Mouse (Mus musculus) right cerebral cortex, postnatal 4 days (tissue): ENCODE measurements at regions not wholly inside any gene's neighbourhood (a gene's known extent, or its start where the extent isn't known, plus 50 kb on each side); places are given as distances from the start of the nearest gene placed in this dataset.

Experiments
- DNase-seq: peaks from one replicate; pipeline ENCODE4 v3.0.0-alpha.2; 2022

DNA sequence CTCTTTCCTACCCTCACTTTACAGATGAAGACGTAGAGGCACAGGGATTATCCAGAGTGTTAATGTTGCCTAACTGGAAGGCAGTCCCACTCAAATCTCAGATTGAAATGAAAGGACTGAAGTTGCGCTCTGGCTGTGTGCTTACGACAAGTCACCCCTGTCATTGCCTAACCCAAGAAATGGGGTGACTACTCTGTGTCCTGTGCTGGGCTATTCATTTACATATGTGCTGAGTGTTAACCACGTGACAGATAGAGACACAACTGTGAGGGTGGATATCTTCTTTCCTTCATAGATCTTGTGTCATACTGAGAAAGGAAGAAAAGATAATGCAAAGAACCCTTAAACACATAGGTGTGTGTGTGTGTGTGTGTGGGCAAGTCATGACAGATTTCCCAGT lies 120.7 kb upstream of the Zc3h12c start:
- no peak for DNase-seq

DNA sequence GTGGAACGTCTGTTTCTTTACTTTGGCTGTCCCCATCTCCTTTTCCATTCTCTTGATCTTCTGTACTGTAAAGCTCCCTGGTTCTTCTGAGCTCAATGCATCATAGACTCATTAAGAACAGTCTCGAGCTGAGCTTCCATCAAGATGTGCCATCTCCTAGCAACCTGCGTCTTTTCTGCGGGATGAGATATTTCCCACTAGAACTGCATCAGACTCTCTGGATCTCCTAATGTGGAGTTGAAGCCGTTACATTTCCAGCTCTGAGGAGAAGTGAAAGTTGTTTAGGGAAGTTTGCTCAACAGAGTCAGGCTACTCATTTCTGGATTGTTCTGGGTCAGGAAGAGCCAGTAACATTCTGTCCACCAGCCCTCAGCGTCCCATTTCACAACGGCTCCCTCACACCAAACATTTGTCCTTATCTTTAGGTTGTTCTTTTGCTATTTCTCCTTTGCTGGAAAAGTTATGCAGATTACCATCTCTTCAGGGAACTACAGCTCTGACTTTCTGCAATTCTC lies 119.4 kb upstream of the Zc3h12c start:
- no peak for DNase-seq

DNA sequence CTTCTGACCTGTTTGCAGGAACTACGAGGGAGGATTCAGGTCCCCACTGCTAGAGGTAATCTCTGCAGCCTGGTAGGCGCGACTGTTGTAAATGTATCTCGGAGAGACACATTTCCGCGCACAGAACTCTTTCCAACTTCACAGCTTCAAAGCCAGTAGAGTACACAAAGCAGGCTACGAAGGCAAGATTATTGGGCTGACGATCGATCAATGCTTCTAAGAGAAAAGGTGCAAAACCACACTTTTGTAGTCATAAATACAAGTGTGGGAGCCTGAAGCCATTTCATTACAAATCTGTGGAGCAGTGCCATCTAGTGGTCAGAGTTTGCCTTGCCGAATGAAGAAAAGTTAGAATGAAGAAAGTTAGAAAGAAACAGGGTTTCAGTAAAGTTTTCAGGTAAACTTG lies 118.9 kb upstream of the Zc3h12c start:
- DNase-seq: peak; percentile 81

DNA sequence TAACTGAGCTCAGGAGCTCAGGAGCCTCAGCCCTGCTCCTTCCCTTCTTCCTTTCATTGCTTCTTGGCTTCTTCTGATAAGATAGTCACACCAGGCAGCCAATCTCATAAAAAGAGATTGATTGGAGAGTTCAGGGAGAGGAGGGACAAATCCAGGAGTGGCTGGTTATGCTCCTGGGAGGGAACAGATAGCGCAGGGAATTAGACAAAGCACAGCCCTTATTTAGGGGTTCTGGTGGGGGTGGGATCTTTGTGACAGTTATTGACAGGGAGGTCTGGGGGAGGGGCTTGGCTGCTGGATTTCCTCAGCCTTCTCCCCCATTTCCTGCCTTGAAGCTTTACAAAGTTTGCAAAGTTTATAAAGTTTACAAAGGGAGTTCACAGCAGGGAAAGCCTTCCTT lies 117.7 kb upstream of the Zc3h12c start:
- no peak for DNase-seq

DNA sequence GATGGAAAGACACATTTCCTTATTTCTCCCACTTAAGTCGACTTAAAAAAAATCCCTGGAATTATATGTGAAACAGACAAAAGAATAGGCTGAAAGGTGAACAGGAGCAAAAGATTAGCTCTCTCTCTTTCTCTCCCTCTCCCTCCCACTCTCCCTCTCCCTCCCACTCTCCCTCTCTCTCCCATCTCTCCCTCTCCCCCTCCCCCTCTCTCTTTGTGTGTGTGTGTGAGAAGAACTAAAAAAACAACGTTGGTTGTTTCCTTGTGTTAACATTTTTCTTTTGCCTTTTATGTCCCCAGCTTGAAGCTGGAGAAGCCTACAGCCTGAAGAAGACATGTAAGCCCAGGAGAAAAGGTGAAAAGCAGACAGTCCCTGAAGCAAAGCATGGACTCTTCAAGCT lies 115.2 kb upstream of the Zc3h12c start:
- no peak for DNase-seq

DNA sequence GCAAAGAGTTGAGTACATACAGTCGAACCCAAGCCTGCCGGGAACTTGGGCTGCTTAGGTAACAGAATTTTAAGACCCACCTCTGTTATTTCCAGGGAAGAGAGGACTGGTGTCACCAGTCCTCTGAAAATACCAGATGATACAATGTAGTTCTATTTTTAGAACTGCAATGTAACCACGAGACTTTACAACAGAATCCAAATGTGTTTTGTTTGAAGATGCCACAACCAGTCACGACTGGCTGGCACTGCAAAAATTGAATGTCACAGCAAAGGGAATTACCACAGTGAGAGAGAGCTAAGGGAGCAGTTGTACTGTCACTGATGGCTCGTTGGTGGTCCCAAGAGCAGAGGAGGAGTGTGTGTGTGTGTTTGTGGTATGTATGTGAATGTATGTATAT lies 112.6 kb upstream of the Zc3h12c start:
- no peak for DNase-seq

DNA sequence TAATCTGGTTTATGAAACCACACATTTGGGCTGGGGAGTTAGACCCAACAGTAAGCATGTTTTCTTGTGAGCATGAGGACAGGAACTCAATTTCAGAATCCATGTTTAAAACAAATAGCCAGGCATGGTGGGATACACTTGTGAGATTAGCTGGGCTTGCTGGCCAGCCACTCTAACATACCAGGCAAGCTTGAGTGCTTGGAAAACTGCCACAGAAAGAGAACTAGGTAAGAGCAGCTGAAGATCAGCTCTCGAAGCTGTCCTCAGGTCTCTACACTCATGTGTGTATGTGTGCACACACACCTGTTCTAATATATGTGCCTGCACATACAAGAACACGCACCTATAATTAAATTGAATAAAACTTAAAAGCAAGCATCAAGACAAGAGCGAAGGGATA lies 112.2 kb upstream of the Zc3h12c start:
- no peak for DNase-seq

DNA sequence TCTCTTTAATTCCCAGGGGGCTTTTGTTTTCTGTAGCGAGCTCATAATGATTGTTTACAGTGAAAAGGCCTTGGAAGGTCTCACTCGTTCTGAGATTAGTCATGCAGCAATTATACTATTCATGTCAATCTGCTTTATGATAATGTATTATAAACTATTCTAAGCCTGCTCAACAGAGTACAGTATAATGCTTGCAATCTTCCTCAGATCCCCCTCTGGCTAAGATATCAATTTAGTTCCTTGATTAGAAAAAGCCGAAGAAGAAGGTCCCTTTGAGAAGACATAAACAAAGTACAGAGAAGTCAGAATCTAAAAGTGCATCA lies 110.3 kb upstream of the Zc3h12c start:
- DNase-seq: no peak

DNA sequence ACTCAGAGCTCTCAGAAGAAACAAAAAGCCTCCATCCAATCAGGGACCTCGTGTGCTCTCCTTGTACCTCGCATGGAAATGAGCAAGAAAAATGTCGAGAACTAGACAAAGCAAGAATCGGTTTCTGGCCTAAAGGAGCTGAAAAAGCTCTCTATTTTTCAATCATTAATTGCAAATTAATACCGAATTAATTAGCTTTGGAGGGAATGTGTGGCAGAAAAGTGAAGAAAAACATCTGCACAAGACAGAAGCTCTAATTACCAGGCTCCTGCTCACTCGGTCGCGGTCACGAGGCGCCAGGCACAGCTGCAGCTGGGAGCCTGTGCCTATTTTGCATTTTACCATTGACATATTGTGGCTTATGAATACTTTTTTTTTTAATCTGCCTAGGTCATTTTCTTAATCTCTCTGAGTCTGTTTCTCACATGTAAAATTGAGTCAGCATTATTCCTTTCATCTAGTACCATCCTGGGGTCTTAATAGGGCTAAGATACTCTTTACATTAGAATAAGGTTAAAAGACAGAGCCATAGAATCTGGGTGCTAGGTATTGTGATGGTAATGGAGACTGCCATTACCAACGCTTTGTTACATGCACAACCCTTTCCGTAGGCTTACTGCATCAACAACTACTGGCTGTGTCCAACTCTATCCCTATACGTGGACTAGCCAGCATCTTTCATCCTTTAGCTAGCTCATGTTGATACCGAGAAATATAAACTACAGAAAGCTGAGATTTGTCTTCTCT lies 109.8 kb upstream of the Zc3h12c start:
- DNase-seq: peak; percentile 10

DNA sequence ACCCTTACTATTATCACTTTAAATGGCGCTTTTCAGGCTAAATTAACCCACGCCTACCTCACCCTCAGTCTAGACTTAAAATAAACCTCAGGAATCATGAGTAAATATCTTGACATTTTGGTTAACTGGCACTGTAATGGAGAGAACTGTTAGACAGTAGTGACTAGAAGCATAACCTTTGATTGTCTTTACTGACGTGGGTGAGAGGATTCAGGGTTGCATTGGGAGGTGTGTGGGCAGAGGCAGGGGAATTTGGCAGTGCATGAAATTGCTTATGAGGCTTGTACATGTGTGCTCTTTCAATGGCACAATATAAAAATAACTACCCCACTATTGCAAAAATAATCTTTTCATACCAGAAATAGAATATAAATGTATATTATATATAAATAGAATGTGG lies 105.6 kb upstream of the Zc3h12c start:
- DNase-seq: no peak

DNA sequence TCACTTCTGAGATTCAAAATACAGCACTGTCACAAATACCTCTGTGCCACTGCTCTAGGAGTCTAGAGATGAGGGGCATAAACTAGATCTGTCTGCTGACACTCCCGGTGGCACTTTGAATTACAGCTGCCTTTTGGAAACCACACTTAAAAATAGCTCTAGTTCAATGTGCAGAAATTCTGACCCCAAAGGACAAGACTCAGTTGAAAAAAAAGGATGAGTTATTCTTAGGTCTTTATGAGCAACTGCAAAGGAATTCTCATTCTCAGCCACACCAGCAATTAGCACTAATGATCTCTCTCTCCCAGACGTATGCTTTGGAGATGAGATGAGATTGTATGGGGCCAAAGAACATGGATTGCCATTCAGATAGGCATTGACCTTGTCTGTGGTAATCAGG lies 104.3 kb upstream of the Zc3h12c start:
- DNase-seq: no peak

DNA sequence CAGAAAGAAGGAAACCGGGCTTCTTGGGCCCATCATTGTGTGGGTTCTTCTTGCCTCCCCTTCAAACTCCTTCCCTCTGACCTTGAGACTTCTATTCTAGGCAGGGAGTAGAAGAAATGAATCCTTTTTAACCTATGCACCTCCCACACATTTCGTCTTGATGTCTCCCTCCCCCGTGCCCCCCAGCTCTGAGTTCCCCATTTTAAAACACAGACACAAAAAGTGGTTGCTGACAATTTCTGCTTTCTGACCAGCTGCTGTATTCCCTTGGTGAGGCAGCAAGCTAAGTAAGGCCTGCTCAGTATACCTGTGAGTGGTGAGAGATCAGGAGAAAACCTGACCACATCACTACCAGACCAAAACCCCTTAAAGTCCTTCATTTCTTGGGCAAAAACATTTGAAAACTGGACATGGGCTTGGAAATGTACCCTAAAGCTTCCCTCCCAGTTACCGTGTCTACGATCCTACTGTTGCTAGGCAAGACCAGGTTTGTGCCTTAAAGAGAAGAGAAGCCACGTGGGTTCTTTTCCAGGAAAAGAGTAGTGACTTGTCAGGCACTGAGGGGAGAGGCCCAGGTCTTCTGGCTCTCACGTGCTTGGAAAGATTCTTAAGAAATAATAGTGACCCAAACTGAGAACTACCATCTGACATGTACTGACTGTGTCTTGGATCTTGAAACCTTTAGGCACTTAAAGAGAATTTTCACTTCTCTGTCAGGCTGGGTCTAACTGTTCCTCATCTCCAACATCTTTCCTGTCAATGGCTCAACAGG lies 103.2 kb upstream of the Zc3h12c start:
- DNase-seq: no peak

DNA sequence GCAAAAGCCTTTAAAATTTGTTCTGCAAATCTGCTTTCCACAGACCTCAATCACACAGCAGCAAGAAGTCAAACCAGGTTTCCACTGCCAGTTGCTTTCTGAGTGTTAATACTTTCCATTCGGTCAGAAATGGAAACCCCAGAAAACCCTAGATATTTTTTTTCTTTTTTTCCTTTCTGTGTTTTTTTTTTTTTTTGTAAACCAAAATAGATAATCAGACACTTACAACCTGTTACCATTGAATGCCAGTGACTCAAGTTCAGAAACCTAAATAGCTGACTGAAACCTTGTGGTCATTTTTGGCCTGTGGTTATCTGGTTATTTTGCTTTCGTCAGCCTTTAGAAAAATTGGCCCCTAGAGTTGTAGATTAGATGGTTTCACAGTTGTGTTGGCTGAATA lies 93.2 kb upstream of the Zc3h12c start:
- DNase-seq: no peak

DNA sequence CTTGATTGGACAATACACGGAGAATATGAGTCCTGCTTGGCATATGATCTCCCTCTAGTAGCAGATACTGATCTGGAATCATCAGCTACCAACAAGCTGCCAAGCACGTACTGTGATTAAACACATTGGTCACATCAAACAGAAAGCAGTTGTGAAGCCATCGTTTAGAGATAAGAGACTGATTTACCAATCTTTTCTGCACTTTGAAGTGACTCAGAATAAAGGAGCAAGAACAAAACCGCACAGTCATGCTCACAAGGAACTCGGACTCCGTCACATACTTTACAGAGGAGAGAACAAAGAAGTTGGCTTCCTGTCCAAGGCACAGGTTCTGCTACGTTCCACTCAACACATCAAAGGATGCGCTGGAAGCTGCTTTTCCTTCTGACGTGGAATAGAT lies 91.1 kb upstream of the Zc3h12c start:
- no peak for DNase-seq

DNA sequence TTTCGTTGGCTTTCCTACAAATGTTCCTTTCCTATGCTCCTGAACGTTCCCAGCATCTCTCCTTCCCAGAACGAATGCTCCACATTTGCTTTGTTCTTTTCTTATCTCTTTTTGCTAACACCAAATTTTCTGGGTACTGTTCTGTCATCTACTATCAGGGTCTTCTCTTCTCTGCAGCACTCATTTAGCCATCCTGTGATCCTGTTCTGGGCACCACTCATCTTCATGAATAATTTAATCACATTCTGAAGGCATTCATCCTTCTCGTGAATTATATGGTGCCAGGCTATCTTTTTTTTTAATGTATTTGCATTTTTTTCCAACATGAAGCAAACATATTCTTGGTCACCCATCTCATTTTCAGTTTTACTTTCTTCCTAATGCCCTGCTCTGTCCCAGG lies 87.3 kb upstream of the Zc3h12c start:
- DNase-seq: no peak

DNA sequence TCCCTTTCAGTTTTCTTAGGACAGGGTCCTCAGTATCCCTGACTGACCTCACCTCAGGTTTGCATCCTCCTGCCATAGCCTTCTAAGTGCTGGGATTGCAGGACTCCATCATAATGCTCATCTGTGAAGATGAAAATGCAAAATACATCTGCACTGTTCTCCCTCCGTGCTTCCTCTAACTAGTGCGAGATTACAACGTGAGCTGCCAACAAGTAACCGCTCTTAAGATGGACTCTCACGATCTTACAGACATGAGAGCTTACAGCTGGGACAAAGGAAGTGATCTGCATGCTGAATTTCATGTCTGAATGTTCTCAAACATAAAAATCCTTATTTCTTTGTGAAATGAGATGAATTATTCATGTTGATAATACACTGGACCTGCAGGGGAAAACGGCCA lies 86.1 kb upstream of the Zc3h12c start:
- no peak for DNase-seq

DNA sequence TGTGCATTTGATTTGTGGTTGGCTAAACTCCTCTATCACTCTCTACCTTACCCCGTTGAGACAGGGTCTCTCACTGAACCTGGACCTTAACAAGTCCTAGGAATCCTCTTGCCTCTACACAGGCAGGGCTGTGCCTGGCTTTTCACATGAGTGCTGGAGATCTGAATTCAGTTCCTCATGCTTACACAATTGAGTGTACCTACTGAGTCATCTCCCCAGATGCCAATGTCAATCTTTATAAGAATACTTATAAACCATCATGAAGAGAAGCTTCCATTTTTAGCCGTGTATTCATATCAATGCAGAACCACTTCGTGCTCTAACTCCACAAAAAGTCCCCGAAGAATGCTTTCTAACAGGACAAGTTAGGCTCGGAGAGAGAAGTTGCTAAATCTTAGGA lies 83.1 kb upstream of the Zc3h12c start:
- DNase-seq: no peak

DNA sequence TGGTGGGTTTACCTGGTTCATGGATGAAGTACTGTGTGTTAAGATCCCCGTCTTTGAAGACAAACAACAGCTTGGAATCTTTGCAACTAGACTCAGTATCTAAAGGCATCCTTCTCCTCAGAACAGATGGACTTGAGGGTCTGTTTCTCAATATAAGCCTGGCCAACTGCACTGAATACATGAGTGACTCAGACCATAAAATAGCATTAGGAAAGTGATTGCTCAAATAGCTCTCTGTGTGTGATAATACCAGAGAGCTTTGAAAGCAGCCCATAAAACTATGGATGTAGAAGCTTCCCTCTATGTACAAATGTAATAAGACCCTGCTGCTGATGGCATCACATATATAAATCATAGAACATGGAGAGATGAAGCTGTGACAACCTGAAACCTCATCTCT lies 78.3 kb upstream of the Zc3h12c start:
- no peak for DNase-seq

DNA sequence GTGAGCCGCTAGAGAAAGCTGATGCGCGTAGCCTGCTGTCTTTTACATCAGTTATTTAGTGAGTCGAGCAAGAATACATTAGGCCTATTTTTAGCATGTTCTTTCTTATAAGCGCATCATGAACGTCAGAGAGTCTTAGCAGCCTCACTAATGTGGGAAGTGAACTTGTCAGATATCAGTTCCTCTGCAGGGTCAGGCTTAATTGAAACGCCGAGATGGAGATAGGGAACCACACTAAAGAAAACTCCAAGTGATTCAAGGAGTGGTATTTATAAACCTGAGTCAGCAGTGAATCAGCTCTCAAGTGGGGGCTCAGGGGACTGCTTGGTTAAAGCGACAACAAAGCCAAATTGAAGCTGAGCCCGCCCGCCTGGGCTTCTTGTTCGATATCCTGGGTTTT lies 75.7 kb upstream of the Zc3h12c start:
- no peak for DNase-seq

DNA sequence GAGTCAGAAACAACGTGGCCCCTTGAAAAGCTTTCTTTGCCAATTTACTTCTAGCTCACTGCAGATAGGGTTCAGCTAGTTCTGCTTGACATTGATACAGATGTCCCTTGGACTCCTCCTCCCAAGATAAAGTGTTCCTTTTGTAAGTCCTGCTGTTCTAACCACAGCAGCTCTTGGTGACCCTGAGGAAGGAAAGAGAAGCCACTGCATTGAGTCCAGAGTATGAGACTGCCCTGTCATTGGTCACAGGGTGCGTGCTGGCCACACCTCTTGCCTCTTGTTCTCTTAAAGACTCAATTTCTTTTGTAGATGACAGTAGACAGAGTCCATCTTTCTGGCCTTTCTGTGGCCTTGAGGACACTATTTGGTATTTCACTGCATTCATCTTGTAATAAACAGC lies 74.7 kb upstream of the Zc3h12c start:
- DNase-seq: no peak

DNA sequence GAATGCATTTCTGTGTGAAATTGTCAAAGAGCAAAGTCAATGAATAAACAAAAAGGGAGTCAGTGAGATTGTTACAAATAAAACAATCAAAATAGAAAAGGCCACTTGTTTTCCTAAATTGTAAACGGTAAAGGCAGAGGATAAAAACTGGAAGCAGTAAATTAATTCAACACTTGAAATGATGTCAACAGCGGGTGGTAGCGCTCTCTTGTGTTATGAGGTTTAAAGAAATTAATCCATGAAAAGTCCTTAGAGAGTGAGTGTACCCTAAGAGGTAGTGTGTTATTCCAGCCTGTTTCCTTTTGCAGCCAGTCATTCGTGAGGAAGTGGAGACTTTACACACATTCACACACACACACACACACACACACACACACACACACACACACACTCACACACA lies 73.2 kb upstream of the Zc3h12c start:
- no peak for DNase-seq

DNA sequence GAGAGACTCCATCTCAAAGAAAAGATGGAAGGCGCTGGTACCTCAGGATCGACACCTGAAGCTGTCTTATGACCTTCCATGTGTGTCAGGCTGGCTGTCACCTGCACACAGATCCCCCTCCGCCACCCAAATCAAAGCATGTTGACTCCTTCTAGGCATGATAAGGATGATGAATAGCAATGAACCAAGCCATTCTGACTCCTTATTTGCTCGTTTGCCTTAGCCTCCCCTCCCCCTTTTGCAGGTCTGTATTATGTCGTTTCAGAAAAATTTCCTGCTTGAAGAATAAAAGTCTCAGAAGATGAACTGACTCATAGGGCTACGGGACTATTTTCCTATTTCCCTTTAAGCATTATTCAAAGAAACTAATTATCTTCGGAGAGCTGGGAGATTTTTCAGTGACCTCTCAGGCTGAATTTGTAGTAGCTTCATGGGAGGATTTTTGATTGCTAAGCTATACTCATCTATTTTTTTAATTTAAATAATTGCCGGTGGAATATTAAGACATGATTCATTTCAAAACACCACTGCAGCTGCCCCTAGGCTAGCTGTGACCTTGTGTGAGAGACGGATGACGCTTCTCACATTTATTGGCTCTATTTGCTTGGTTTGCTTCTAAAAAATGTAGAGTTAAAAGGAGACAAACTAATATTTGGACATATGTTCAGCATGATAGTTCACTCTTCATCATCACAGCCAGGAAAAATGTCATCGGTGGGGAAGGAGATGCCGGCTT lies 72.4 kb upstream of the Zc3h12c start:
- no peak for DNase-seq

DNA sequence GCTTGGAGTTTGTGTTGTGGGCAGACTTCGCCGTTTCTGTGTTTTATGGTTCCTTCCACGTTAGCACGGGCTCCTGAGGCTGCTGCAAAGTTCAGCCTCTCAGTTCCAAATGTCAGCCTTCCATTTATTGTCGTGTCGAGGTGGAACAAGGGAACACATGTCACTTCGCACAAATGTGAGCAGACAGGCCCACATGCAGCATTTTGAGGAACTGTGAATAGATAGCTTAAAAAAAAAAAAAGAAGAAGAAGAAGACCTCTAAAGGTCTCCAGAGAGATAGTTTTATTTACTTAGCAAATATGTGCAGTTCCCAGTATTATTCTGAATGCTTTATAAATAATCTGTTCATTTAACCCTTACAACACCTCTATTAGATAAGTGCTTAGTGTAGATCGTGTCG lies 66.4 kb upstream of the Zc3h12c start:
- no peak for DNase-seq

DNA sequence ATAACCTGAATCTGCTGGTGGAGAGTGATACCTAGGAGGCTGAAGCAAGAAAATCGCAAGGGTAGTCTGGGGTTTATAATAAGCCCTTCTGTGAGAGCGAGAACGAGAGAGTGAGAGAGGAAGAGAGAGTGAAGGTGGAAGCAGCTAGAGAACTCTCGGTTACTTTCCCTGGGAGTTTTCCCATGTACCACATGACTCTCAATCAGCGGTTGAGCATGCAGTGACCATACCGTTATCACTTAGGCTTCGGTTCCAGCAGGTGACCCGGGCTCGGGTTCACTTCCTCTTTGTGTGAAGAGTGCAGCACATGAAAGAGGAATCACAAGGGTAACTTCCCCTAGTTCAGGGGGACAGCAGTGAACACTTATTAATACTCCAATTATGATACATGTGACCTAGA lies 61.2 kb upstream of the Zc3h12c start:
- DNase-seq: no peak
